Mouse (Mus musculus) lung, embryonic 14.5 days (tissue): Measurements from ENCODE around the gene Prss43. TPM values are rescaled to one million over a fixed set of nuclear protein-coding genes. Genes with fewer than 3 reads are reported as not detected.

ENCODE experiments used
- ATAC-seq: fragments of 200-750 bp; cut with Nextera tagmentation; 2 replicates; pipeline ENCODE4 v1.8.0; 2017; ENCODE audit warnings: mild to moderate bottlenecking, moderate TSS enrichment, moderate library complexity; ENCODE audit not compliant: insufficient read depth
- DNase-seq: peaks from one replicate; pipeline ENCODE4 v3.0.0-alpha.2; 2015
- H3K27ac ChIP-seq: fragments of 300-500 bp; sonication (generic); 2 replicates; pipeline ENCODE4 v1.5.1; 2014; ENCODE audit warnings: low read depth, mild to moderate bottlenecking, moderate library complexity
- H3K27me3 ChIP-seq: fragments of 300-500 bp; sonication (generic); 2 replicates; pipeline ENCODE4 v1.6.1; 2014; ENCODE audit warnings: low read length, control low read depth; ENCODE audit not compliant: insufficient read depth
- H3K36me3 ChIP-seq: fragments of 300-500 bp; sonication (generic); 2 replicates; pipeline ENCODE4 v1.6.1; 2014; ENCODE audit warnings: control low read depth; ENCODE audit not compliant: insufficient read depth
- H3K4me1 ChIP-seq: fragments of 300-500 bp; sonication (generic); 2 replicates; pipeline ENCODE4 v1.6.1; 2014; ENCODE audit warnings: antibody characterized with exemption, control low read depth; ENCODE audit not compliant: insufficient read depth
- H3K4me2 ChIP-seq: fragments of 300-500 bp; sonication (generic); 2 replicates; pipeline ENCODE4 v1.6.1; 2014; ENCODE audit warnings: mild to moderate bottlenecking
- H3K4me3 ChIP-seq: fragments of 300-500 bp; sonication (generic); 2 replicates; pipeline ENCODE4 v1.5.1; 2014; ENCODE audit warnings: low read depth, low read length
- H3K9ac ChIP-seq: fragments of 300-500 bp; sonication (generic); 2 replicates; pipeline ENCODE4 v1.6.1; 2014
- H3K9me3 ChIP-seq: fragments of 300-500 bp; sonication (generic); 2 replicates; pipeline ENCODE4 v1.6.1; 2016; ENCODE audit warnings: low read depth, low read length, control low read depth
- CTCF ChIP-seq: IDR thresholded peaks from 2 replicates; pipeline ENCODE4 v1.5.1; 2016; ENCODE audit warnings: antibody characterized with exemption, low read depth
- WGBS: fragments of 180-500 bp; shearing (Covaris S2); extraction: QIAGEN DNeasy Blood & Tissue Kit; methylation state at CpG from one replicate; pipeline ENCODE4 v1.1.7; 2014; 5-methylcytosine and 5-hydroxymethylcytosine counted together
- polyA plus RNA-seq: library from polyadenylated mRNA; unstranded; fragments of >200 nt; fragmentation: Nextera tagmentation; extraction: Ambion mirVana; gene quantifications from 2 replicates; pipeline ENCODE4 v1.2.1, GENCODE M21; 2014

Gene Prss43
- polyA plus RNA-seq, 1 experiment from 2014 or later, result not detected

- H3K27me3 ChIP-seq, result peaks cover 25% of the 10 kb centered on the region
- no peak overlapping the region for H3K27ac ChIP-seq
- WGBS, result 88% methylated on average over 5 of the region's 5 CpGs
Observed at GRCm38 (mm10) chr9:110877888-110878287, 51.4 kb downstream of the Prss43 start.

GRCm38 (mm10) chr9:110879191-110879920, 52.9 kb downstream of the Prss43 start, which contains the start of gene Als2cl:
Als2cl (plus strand) TSS chr9:110879870.
- peaks cover 12% of the 10 kb centered on the region; the same call in 1 of the 2 replicates for H3K27me3 ChIP-seq
- no peaks in the 10 kb centered on the region for H3K9me3 ChIP-seq
- H3K9ac ChIP-seq, result peak within 1 kb of the TSS; percentile 57
- peak within 1 kb of the TSS; percentile 87 for H3K4me2 ChIP-seq
- H3K4me1 ChIP-seq, result no peaks in the 10 kb centered on the region
- WGBS, result 15% methylated on average over 12 of the region's 12 CpGs
- H3K27ac ChIP-seq, result no peak within 1 kb of the TSS
- ATAC-seq (peak; percentile 30; the same call in 1 of the 2 replicates), DNase-seq (peak; percentile 55)
- H3K36me3 ChIP-seq, result no peaks in the 10 kb centered on the region
- no peak for TF ChIP-seq CTCF
- H3K4me3 ChIP-seq, result peak within 1 kb of the TSS; percentile 54

More at GRCm38 (mm10) chr9:110877888-110878287, 51.4 kb downstream of the Prss43 start:
- no peaks in the 10 kb centered on the region for H3K9me3 ChIP-seq
- ATAC-seq (no peak), DNase-seq (no peak)
- H3K9ac ChIP-seq, result no peak overlapping the region
- 0 out of 2 replicates have a peak, but pooled peaks cover 3% of the 10 kb centered on the region for H3K4me1 ChIP-seq
- H3K4me2 ChIP-seq, result no peak overlapping the region
- no peaks in the 10 kb centered on the region for H3K36me3 ChIP-seq
- no peak overlapping the region for H3K4me3 ChIP-seq
- TF ChIP-seq CTCF, result no peak

DNA sequence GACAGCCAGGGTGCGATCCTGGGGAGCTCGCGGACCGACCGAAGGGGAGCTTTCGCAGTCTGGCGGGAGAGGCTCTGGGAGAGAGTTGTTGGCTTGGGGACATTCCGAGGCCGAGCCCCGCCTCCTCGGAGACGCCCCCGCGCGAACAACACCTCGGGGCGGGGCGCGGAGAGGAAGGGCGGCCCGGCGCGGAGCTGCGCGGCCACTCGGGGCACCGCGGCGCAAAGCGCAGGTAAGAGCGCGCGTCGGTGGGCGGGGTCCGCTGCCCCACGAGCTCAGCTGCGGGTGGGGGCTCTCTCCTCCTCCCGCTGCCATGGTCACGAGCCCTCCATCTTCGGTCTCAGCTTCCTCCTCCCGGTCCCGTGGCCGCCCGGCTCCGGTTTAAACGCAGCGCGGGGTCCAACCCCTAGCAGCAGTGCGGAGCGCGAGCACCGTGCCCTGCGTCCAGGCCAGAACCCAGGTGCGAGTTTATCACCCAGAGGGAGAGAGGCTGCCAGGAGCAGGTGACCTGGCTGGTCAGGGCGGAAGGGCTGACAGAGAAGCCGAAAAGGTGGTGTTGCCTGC, 53.6 kb downstream of the Prss43 start, which contains the start of gene Tmie:
TSS of gene Tmie (minus strand) at position 116 of the 564 bp plus-strand sequence.
- Histone ChIP-seq H3K4me3 (peak within 1 kb of the TSS; percentile 54), H3K4me2 (peak within 1 kb of the TSS; percentile 87), H3K9ac (peak within 1 kb of the TSS; percentile 57), H3K36me3 (no peaks in the 10 kb centered on the region), H3K27ac (no peak within 1 kb of the TSS), H3K9me3 (no peaks in the 10 kb centered on the region), H3K4me1 (no peaks in the 10 kb centered on the region), H3K27me3 (peaks cover 12% of the 10 kb centered on the region; the same call in 1 of the 2 replicates)
- WGBS, result 0% methylated on average over 57 of the region's 57 CpGs
- ATAC-seq (peak; percentile 81), DNase-seq (peak; percentile 82)
- TF ChIP-seq CTCF, result no peak

DNA sequence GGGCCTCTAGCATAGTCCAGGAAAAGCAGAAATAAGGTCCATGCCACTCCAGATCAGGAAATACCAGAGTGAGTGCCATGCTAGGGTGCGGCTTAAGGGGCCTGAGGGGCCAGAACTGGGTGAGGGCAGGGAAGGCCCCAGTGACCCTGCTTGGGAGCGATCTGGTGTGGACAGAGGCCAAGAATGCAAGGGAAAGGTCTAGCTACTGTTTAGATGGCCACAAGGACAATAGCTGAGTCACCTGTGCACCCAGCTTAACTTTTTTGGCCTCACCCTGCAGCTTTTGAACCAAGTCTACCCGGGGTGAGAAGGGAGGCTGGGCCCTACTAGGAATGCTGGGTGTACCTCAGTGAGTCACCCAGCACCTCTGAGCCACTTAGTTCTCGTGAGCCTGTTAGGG, 54.3 kb downstream of the Prss43 start:
- TF ChIP-seq CTCF, result no peak
- Histone ChIP-seq H3K4me2 (peak overlapping the region; percentile 87), H3K36me3 (no peaks in the 10 kb centered on the region), H3K4me1 (no peaks in the 10 kb centered on the region), H3K9me3 (no peaks in the 10 kb centered on the region), H3K27ac (no peak overlapping the region), H3K27me3 (peaks cover 12% of the 10 kb centered on the region; the same call in 1 of the 2 replicates), H3K9ac (no peak overlapping the region), H3K4me3 (peak overlapping the region; percentile 54)
- ATAC-seq (peak; percentile 28; the same call in 1 of the 2 replicates), DNase-seq (no peak)
- WGBS, result 51% methylated on average over 4 of the region's 4 CpGs

Other genes with a start within 250 kb of the Prss43 start
- 26.7 and 29.9 TPM in 2 replicates for gene Nradd, start 202.2 kb upstream of the Prss43 start, polyA plus RNA-seq
- 3.2 and 3.8 TPM in 2 replicates for gene Nbeal2, start 172.5 kb upstream of the Prss43 start, polyA plus RNA-seq
- gene Ccdc12, start 170.2 kb upstream of the Prss43 start, polyA plus RNA-seq, result 143 and 155 TPM in 2 replicates
- gene Myl3, start 84.8 kb upstream of the Prss43 start, polyA plus RNA-seq, result 1.9 TPM in 2 replicates
- gene Pth1r, start 79.5 kb upstream of the Prss43 start, polyA plus RNA-seq, result 88.6 and 97.8 TPM in 2 replicates
- not detected in 2 replicates for gene Prss42, start 28.5 kb upstream of the Prss43 start, polyA plus RNA-seq
- not detected in 2 replicates for gene Prss44, start 12.7 kb upstream of the Prss43 start, polyA plus RNA-seq
- gene Prss45, start 7.9 kb downstream of the Prss43 start, polyA plus RNA-seq, result 0.15 TPM in 1 of 2 replicates, not detected in the other
- gene Prss46, start 17.8 kb downstream of the Prss43 start, polyA plus RNA-seq, result not detected in 2 replicates
- not detected in 2 replicates for gene Prss50, start 31.3 kb downstream of the Prss43 start, polyA plus RNA-seq
- gene Als2cl, start 53.2 kb downstream of the Prss43 start, polyA plus RNA-seq, result 4.5 and 5.1 TPM in 2 replicates
- 0.21 and 0.31 TPM in 2 replicates for gene Tmie, start 53.4 kb downstream of the Prss43 start, polyA plus RNA-seq
- gene Fam240a, start 90.2 kb downstream of the Prss43 start, polyA plus RNA-seq, result not detected in 2 replicates
- not detected in 2 replicates for gene Tdgf1, start 119.5 kb downstream of the Prss43 start, polyA plus RNA-seq
- gene Lrrc2, start 124.9 kb downstream of the Prss43 start, polyA plus RNA-seq, result 0.12 TPM in 1 of 2 replicates, not detected in the other
- gene Rtp3, start 163.9 kb downstream of the Prss43 start, polyA plus RNA-seq, result 0.15 and 0.41 TPM in 2 replicates
- 0.17 and 2.5 TPM in 2 replicates for gene Ltf, start 192.6 kb downstream of the Prss43 start, polyA plus RNA-seq
- gene Ccrl2, start 230.8 kb downstream of the Prss43 start, polyA plus RNA-seq, result 2.1 and 2.9 TPM in 2 replicates